Mouse (Mus musculus) MEL (cell line): ENCODE data around the gene Per1. TPM values are rescaled to one million over a fixed set of nuclear protein-coding genes. Genes with fewer than 3 reads are reported as not detected.

ENCODE experiments used
- DNase-seq: peaks from one replicate; pipeline ENCODE4 v3.0.0; 2011; ENCODE audit warnings: low read depth, low spot score
- H3K27ac ChIP-seq: 2 replicates; pipeline ENCODE4 v1.5.1; 2012; ENCODE audit warnings: low read depth, mild to moderate bottlenecking, control low read depth, low read length, moderate library complexity; ENCODE audit not compliant: control insufficient read depth
- H3K27me3 ChIP-seq, 2 experiments: fragments of 150-350 bp in 1 of 2; sonication (generic) in 1 of 2; 2 replicates each; pipeline ENCODE4 v1.6.1; 2012; ENCODE audit warnings: low read length in 2 of 2, mild to moderate bottlenecking in 2 of 2, improper control_type of control experiment in 1 of 2, moderate library complexity in 1 of 2; ENCODE audit not compliant: insufficient read depth in 2 of 2, control insufficient read depth in 1 of 2
- H3K36me3 ChIP-seq, 2 experiments: 2 replicates each; pipeline ENCODE4 v1.6.1; 2012 to 2014; ENCODE audit warnings: low read length in 2 of 2, improper control_type of control experiment in 1 of 2, inconsistent platforms in 1 of 2, mild to moderate bottlenecking in 1 of 2; ENCODE audit not compliant: insufficient read depth in 2 of 2, control insufficient read depth in 1 of 2
- H3K4me1 ChIP-seq, 2 experiments: fragments of 150-350 bp in 1 of 2; sonication (generic) in 1 of 2; 2 replicates each; pipeline ENCODE4 v1.6.1; 2012; ENCODE audit warnings: low read length in 2 of 2, improper control_type of control experiment in 1 of 2, mild to moderate bottlenecking in 1 of 2; ENCODE audit not compliant: insufficient read depth in 2 of 2, control insufficient read depth in 1 of 2
- H3K4me3 ChIP-seq, 2 experiments: fragments of 150-350 bp in 1 of 2; sonication (generic) in 1 of 2; 2 replicates each; pipeline ENCODE4 v1.5.1; 2012; ENCODE audit warnings: low read depth in 2 of 2, low read length in 2 of 2, mild to moderate bottlenecking in 2 of 2, moderate library complexity in 2 of 2, control low read depth in 1 of 2, improper control_type of control experiment in 1 of 2; ENCODE audit not compliant: control insufficient read depth in 1 of 2, insufficient read depth in 1 of 2
- H3K79me2 ChIP-seq: 2 replicates; pipeline ENCODE4 v1.6.1; 2012; ENCODE audit warnings: mild to moderate bottlenecking, low read length, moderate library complexity; ENCODE audit not compliant: control insufficient read depth, poor library complexity, insufficient read depth
- H3K9ac ChIP-seq: 2 replicates; pipeline ENCODE4 v1.6.1; 2012; ENCODE audit warnings: low read depth, mild to moderate bottlenecking, control low read depth, low read length, moderate library complexity; ENCODE audit not compliant: control insufficient read depth, poor library complexity, severe bottlenecking
- H3K9me3 ChIP-seq: fragments of 150-350 bp; sonication (generic); replicated peaks from 2 replicates; pipeline ENCODE4 v1.6.1; 2012; ENCODE audit warnings: mild to moderate bottlenecking, low read length, improper control_type of control experiment, moderate library complexity; ENCODE audit not compliant: insufficient read depth
- BHLHE40 ChIP-seq: IDR thresholded peaks from 2 replicates; pipeline ENCODE4 v1.6.1; 2012; ENCODE audit warnings: low read depth, mild to moderate bottlenecking, inconsistent platforms, low read length, improper control_type of control experiment, borderline replicate concordance
- CHD1 ChIP-seq: IDR thresholded peaks from 2 replicates; pipeline ENCODE4 v1.6.1; 2012; ENCODE audit warnings: low read depth, mild to moderate bottlenecking, inconsistent platforms, low read length, improper control_type of control experiment
- ELF1 ChIP-seq: IDR thresholded peaks from 2 replicates; pipeline ENCODE4 v1.6.1; 2014; ENCODE audit warnings: low read depth, mild to moderate bottlenecking, inconsistent platforms, low read length, improper control_type of control experiment, moderate library complexity
- EP300 ChIP-seq, 2 experiments: IDR thresholded peaks; 2 replicates each; pipeline ENCODE4 v1.6.1; 2011; ENCODE audit warnings: improper control_type of control experiment in 2 of 2, low read length in 2 of 2, low read depth in 1 of 2, mild to moderate bottlenecking in 1 of 2
- ETS1 ChIP-seq: IDR thresholded peaks from 2 replicates; pipeline ENCODE4 v1.6.1; 2012; ENCODE audit warnings: low read depth, mild to moderate bottlenecking, inconsistent platforms, low read length, improper control_type of control experiment, moderate library complexity
- GABPA ChIP-seq: IDR thresholded peaks from 2 replicates; pipeline ENCODE4 v1.6.1; 2012; ENCODE audit warnings: low read depth, mild to moderate bottlenecking, inconsistent platforms, low read length, improper control_type of control experiment, moderate library complexity
- GATA1 ChIP-seq: IDR thresholded peaks from 2 replicates; pipeline ENCODE4 v1.6.1; 2011; ENCODE audit warnings: low read depth, low read length, improper control_type of control experiment
- HCFC1 ChIP-seq: IDR thresholded peaks from 2 replicates; pipeline ENCODE4 v1.6.1; 2012; ENCODE audit warnings: low read depth, mild to moderate bottlenecking, inconsistent platforms, low read length, improper control_type of control experiment, moderate library complexity
- JUND ChIP-seq: IDR thresholded peaks from 2 replicates; pipeline ENCODE4 v1.6.1; 2011; ENCODE audit warnings: low read depth, mild to moderate bottlenecking, improper control_type of control experiment, low read length
- MAFK ChIP-seq: IDR thresholded peaks from 2 replicates; pipeline ENCODE4 v1.6.1; 2011; ENCODE audit warnings: low read depth, mild to moderate bottlenecking, low read length, improper control_type of control experiment, borderline replicate concordance
- MAX ChIP-seq: IDR thresholded peaks from 2 replicates; pipeline ENCODE4 v1.6.1; 2011; ENCODE audit warnings: low read length, improper control_type of control experiment
- MAZ ChIP-seq: IDR thresholded peaks from 2 replicates; pipeline ENCODE4 v1.6.1; 2012; ENCODE audit warnings: low read depth, mild to moderate bottlenecking, inconsistent platforms, low read length, improper control_type of control experiment
- MEF2A ChIP-seq: IDR thresholded peaks from 2 replicates; pipeline ENCODE4 v1.6.1; 2014; ENCODE audit warnings: low read depth, mild to moderate bottlenecking, inconsistent platforms, low read length, improper control_type of control experiment; ENCODE audit not compliant: poor library complexity, insufficient replicate concordance, severe bottlenecking; ENCODE audit errors: extremely low read depth
- MXI1 ChIP-seq: IDR thresholded peaks from 2 replicates; pipeline ENCODE4 v1.6.1; 2011; ENCODE audit warnings: mild to moderate bottlenecking, low read depth, low read length, improper control_type of control experiment
- MYB ChIP-seq: IDR thresholded peaks from 2 replicates; pipeline ENCODE4 v1.6.1; 2011; ENCODE audit warnings: mild to moderate bottlenecking, low read depth, low read length, improper control_type of control experiment
- MYC ChIP-seq: IDR thresholded peaks from 2 replicates; pipeline ENCODE4 v1.6.1; 2011; ENCODE audit warnings: low read depth, mild to moderate bottlenecking, low read length, improper control_type of control experiment, moderate library complexity
- POLR2AphosphoS2 ChIP-seq: IDR thresholded peaks from 2 replicates; pipeline ENCODE4 v1.6.1; 2011; ENCODE audit warnings: low read length, improper control_type of control experiment
- POLR2AphosphoS5 ChIP-seq: IDR thresholded peaks from 2 replicates; pipeline ENCODE4 v1.6.1; 2012; ENCODE audit warnings: low read depth, borderline replicate concordance, mild to moderate bottlenecking, inconsistent platforms, low read length, moderate library complexity, mixed read lengths
- RAD21 ChIP-seq: IDR thresholded peaks from 2 replicates; pipeline ENCODE4 v1.6.1; 2011; ENCODE audit warnings: mild to moderate bottlenecking, low read depth, low read length, improper control_type of control experiment
- RCOR1 ChIP-seq: IDR thresholded peaks from 2 replicates; pipeline ENCODE4 v1.6.1; 2012; ENCODE audit warnings: low read depth, mild to moderate bottlenecking, inconsistent platforms, low read length, improper control_type of control experiment
- SIN3A ChIP-seq: IDR thresholded peaks from 2 replicates; pipeline ENCODE4 v1.6.1; 2012; ENCODE audit warnings: low read length, improper control_type of control experiment, inconsistent platforms
- SMC3 ChIP-seq: IDR thresholded peaks from 2 replicates; pipeline ENCODE4 v1.6.1; 2011; ENCODE audit warnings: low read depth, low read length, improper control_type of control experiment
- TAL1 ChIP-seq: IDR thresholded peaks from 2 replicates; pipeline ENCODE4 v1.6.1; 2012; ENCODE audit warnings: mild to moderate bottlenecking, inconsistent platforms, low read length, moderate library complexity, mixed read lengths
- TBP ChIP-seq: IDR thresholded peaks from 2 replicates; pipeline ENCODE4 v1.8.0; 2011; ENCODE audit warnings: low read depth, low read length, improper control_type of control experiment
- TCF12 ChIP-seq: IDR thresholded peaks from 2 replicates; pipeline ENCODE4 v1.6.1; 2014; ENCODE audit warnings: low read depth, mild to moderate bottlenecking, inconsistent platforms, low read length, improper control_type of control experiment, moderate library complexity
- UBTF ChIP-seq: IDR thresholded peaks from 2 replicates; pipeline ENCODE4 v1.6.1; 2012; ENCODE audit warnings: low read depth, mild to moderate bottlenecking, inconsistent platforms, low read length, improper control_type of control experiment, moderate library complexity, borderline replicate concordance; ENCODE audit not compliant: insufficient read depth
- USF2 ChIP-seq, 2 experiments: IDR thresholded peaks; 2 replicates each; pipeline ENCODE4 v1.6.1; 2011 to 2012; ENCODE audit warnings: improper control_type of control experiment in 2 of 2, low read length in 2 of 2, borderline replicate concordance in 1 of 2, inconsistent platforms in 1 of 2, low read depth in 1 of 2, mild to moderate bottlenecking in 1 of 2; ENCODE audit not compliant: insufficient read depth in 1 of 2
- ZC3H11A ChIP-seq: IDR thresholded peaks from 2 replicates; pipeline ENCODE4 v1.6.1; 2012; ENCODE audit warnings: low read depth, mild to moderate bottlenecking, inconsistent platforms, low read length, improper control_type of control experiment
- ZNF384 ChIP-seq: IDR thresholded peaks from 2 replicates; pipeline ENCODE4 v1.6.1; 2012; ENCODE audit warnings: low read depth, mild to moderate bottlenecking, inconsistent platforms, low read length, improper control_type of control experiment
- polyA plus RNA-seq, 2 experiments: library from polyadenylated mRNA; stranded (reverse) in 1 of 2; unstranded in 1 of 2; fragments of >175 nt in 1 of 2; fragments of >200 nt in 1 of 2; gene quantifications; 2 replicates each; pipeline versions ENCODE4 v1.2.1 to v1.2.4; 2012; ENCODE audit warnings: low replicate concordance in 2 of 2, low read depth in 1 of 2; ENCODE audit not compliant: insufficient read length in 2 of 2, insufficient read depth in 1 of 2, missing spikeins in 1 of 2
- total RNA-seq: library from RNA; depleted of rRNA; stranded (reverse); fragments of 300-350 nt; gene quantifications from 2 replicates; pipeline ENCODE4 v1.2.3, GENCODE M21; 2012

Gene Per1
- total and polyA plus RNA-seq, 3 experiments, result 4.5 to 34.9 TPM; not detected in 1

GRCm38 (mm10) chr11:69118765-69119164, 23.7 kb downstream of the Per1 start:
- Histone ChIP-seq H3K27ac (no peak overlapping the region), H3K4me1 (peaks cover 0 to 14% of the 10 kb centered on the region in 2 experiments; a peak in 2 of 4 replicates), H3K36me3 (peaks cover 0 to 9% of the 10 kb centered on the region in 2 experiments; a peak in 2 of 4 replicates), H3K79me2 (no peaks in the 10 kb centered on the region; the same call in 1 of the 2 replicates), H3K4me3 (peak overlapping the region; percentile 20 to 88), H3K27me3 (no peaks in the 10 kb centered on the region), H3K9ac (peak overlapping the region; percentile 51), H3K9me3 (no peaks in the 10 kb centered on the region)
- TF ChIP-seq MYB (no peak), HCFC1 (0 out of 2 replicates have a peak, but pooled peaks have one; percentile 11), RCOR1 (no peak), UBTF (no peak), ZNF384 (peak; percentile 92), MXI1 (peak; percentile 15; the same call in 1 of the 2 replicates), EP300 (IDR thresholded peaks at IDR 0.05; ENCODE audit: low read depth in 1 of 2, low read length in 2 of 2) (no peak), CHD1 (no peak), SMC3 (no peak), MYC (no peak), SIN3A (peak; percentile 65; the same call in 1 of the 2 replicates), BHLHE40 (peak; percentile 40; the same call in 1 of the 2 replicates), POLR2AphosphoS5 (no peak), MAZ (no peak), GABPA (no peak), MAX (no peak), ELF1 (peak; percentile 78), MAFK (peak; percentile 99), ETS1 (no peak), POLR2AphosphoS2 (no peak), ZC3H11A (no peak), TAL1 (no peak), TBP (peak; percentile 100), JUND (no peak), USF2 (IDR thresholded peaks at IDR 0.05; ENCODE audit: borderline replicate concordance in 1 of 2, insufficient read depth in 1 of 2, low read depth in 1 of 2, low read length in 2 of 2) (no peak), RAD21 (no peak), TCF12 (no peak), GATA1 (0 out of 2 replicates have a peak, but pooled peaks have one; percentile 27), MEF2A (no peak)
- DNase-seq, result peak; percentile 92
